ENCODE assay signal across 9 mouse cellular contexts in genomic region chr10:8945195-8945751, GRCm38 (mm10). TPM values are rescaled to one million over a fixed set of nuclear protein-coding genes. Genes with fewer than 3 reads are reported as not detected.
DNase-seq lines count a peak whose midpoint lies in the region; ATAC-seq and TF ChIP-seq lines count a peak whose summit lies in the region.
"Had no signal": no experiment of that assay in that cellular context is flagged by ENCODE, and none has a peak within 500 bp of the region (broad histone marks: within the 10 kb centered on the region; RNA-seq: fewer than 3 reads in every experiment).

No protein-coding gene starts in this region.

- H3K9me3 ChIP-seq in lung, embryonic 15.5 days = no peaks in the 10 kb centered on the region
- no peaks in the 10 kb centered on the region for H3K9me3 ChIP-seq in limb, embryonic 14.5 days (ENCODE audit: control insufficient read depth, low read length)
- H3K9me3 ChIP-seq in stomach, embryonic 16.5 days (replicated peaks; ENCODE audit: control insufficient read depth, low read length) = no peaks in the 10 kb centered on the region
- H3K9me3 ChIP-seq in midbrain, embryonic 14.5 days (ENCODE audit: control insufficient read depth, low read length) = no peaks in the 10 kb centered on the region

- WGBS in lung, embryonic 15.5 days = 26% methylated on average over 17 of the region's 17 CpGs
- 28% methylated on average over 17 of the region's 17 CpGs for WGBS in heart, adult 2 months
- 14% methylated on average over 17 of the region's 17 CpGs for WGBS in limb, embryonic 14.5 days
- 27% methylated on average over 17 of the region's 17 CpGs for WGBS in stomach, embryonic 16.5 days
- WGBS in midbrain, embryonic 14.5 days = 71% methylated on average over 17 of the region's 17 CpGs

- H3K4me3 ChIP-seq in lung, embryonic 15.5 days = 0 out of 2 replicates have a peak overlapping the region, but pooled peaks have one; percentile 1
- H3K4me3 ChIP-seq in heart, adult 2 months = peak overlapping the region; percentile 32; the same call in 1 of the 2 replicates
- H3K4me3 ChIP-seq in limb, embryonic 14.5 days (replicated peaks; ENCODE audit: low read length) = peak overlapping the region; percentile 26
- H3K4me3 ChIP-seq in stomach, embryonic 16.5 days (replicated peaks; ENCODE audit: low read length) = peak overlapping the region; percentile 3
- no peak overlapping the region for H3K4me3 ChIP-seq in midbrain, embryonic 14.5 days (replicated peaks; ENCODE audit: low read depth, low read length)

- no peak for TF ChIP-seq POLR2A in heart, adult 2 months (IDR thresholded peaks at IDR 0.05; ENCODE audit: insufficient read depth, low read depth, low read length)
- no peak for TF ChIP-seq POLR2A in limb, embryonic 14.5 days (IDR thresholded peaks at IDR 0.05; ENCODE audit: borderline replicate concordance, extremely low read depth, insufficient read depth, insufficient read length)

- no peaks in the 10 kb centered on the region for H3K36me3 ChIP-seq in lung, embryonic 15.5 days
- no peaks in the 10 kb centered on the region for H3K36me3 ChIP-seq in heart, adult 2 months (ENCODE audit: control insufficient read depth, insufficient read depth, low read length)
- H3K36me3 ChIP-seq in limb, embryonic 14.5 days (ENCODE audit: control insufficient read depth, insufficient read depth, low read length) = no peaks in the 10 kb centered on the region
- no peaks in the 10 kb centered on the region for H3K36me3 ChIP-seq in stomach, embryonic 16.5 days (ENCODE audit: control insufficient read depth, insufficient read depth, low read length)
- no peaks in the 10 kb centered on the region for H3K36me3 ChIP-seq in midbrain, embryonic 14.5 days (ENCODE audit: control insufficient read depth, insufficient read depth, low read length)

- no peaks in the 10 kb centered on the region for H3K27me3 ChIP-seq in lung, embryonic 15.5 days
- H3K27me3 ChIP-seq in heart, adult 2 months (ENCODE audit: control insufficient read depth, insufficient read depth, low read length) = no peaks in the 10 kb centered on the region
- no peaks in the 10 kb centered on the region for H3K27me3 ChIP-seq in limb, embryonic 14.5 days (ENCODE audit: control insufficient read depth, insufficient read depth, low read length)
- H3K27me3 ChIP-seq in stomach, embryonic 16.5 days (ENCODE audit: control insufficient read depth, insufficient read depth, low read length) = no peaks in the 10 kb centered on the region
- no peaks in the 10 kb centered on the region for H3K27me3 ChIP-seq in midbrain, embryonic 14.5 days (ENCODE audit: control insufficient read depth, insufficient read depth, low read length)

- TF ChIP-seq EP300 in heart, adult 2 months (IDR thresholded peaks at IDR 0.05; ENCODE audit: insufficient read depth, low read depth, low read length) = no peak

- intact Hi-C loops in heart, adult 2 months (cut with DNase I) = no loop called here

- no peak overlapping the region for H3K9ac ChIP-seq in lung, embryonic 15.5 days
- peak overlapping the region; percentile 56 for H3K9ac ChIP-seq in heart, adult 2 months (ENCODE audit: low read depth, low read length)
- H3K9ac ChIP-seq in limb, embryonic 14.5 days (ENCODE audit: low read depth, low read length, severe bottlenecking) = peak overlapping the region; percentile 34; the same call in 1 of the 2 replicates
- H3K9ac ChIP-seq in stomach, embryonic 16.5 days (ENCODE audit: low read length) = peak overlapping the region; percentile 27; the same call in 1 of the 2 replicates
- no peak overlapping the region for H3K9ac ChIP-seq in midbrain, embryonic 14.5 days (replicated peaks; ENCODE audit: low read length)

- no peaks in the 10 kb centered on the region for H3K79me2 ChIP-seq in heart, adult 2 months (replicated peaks; ENCODE audit: control insufficient read depth, insufficient read depth, low read length)

- H3K4me1 ChIP-seq in lung, embryonic 15.5 days = 0 out of 2 replicates have a peak, but pooled peaks cover 9% of the 10 kb centered on the region
- H3K4me1 ChIP-seq in heart, adult 2 months (ENCODE audit: control insufficient read depth, insufficient read depth, low read length) = peaks cover 3% of the 10 kb centered on the region; the same call in 1 of the 2 replicates
- H3K4me1 ChIP-seq in limb, embryonic 14.5 days (ENCODE audit: control insufficient read depth, insufficient read depth, low read length) = peaks cover 10% of the 10 kb centered on the region
- no peaks in the 10 kb centered on the region for H3K4me1 ChIP-seq in stomach, embryonic 16.5 days (ENCODE audit: control insufficient read depth, insufficient read depth, low read length)
- H3K4me1 ChIP-seq in midbrain, embryonic 14.5 days (ENCODE audit: control insufficient read depth, insufficient read depth, low read length) = 0 out of 2 replicates have a peak, but pooled peaks cover 4% of the 10 kb centered on the region

- no peak for DNase-seq in lung, postnatal 10 days
- peak in 1 of 2 experiments; percentile 36 for DNase-seq in heart, adult 2 months
- peak; percentile 76 for DNase-seq in limb, embryonic 14.5 days (ENCODE audit: low spot score)
- no peak for DNase-seq in midbrain, embryonic 14.5 days
- DNase-seq in right cerebral cortex, postnatal 4 days = no peak
- DNase-seq in right cerebral cortex, adult 2 months (ENCODE audit: low spot score in 2 of 2) = no peak
- DNase-seq: lung, adult 2 months had no signal

- H3K4me2 ChIP-seq in lung, embryonic 15.5 days = peak overlapping the region; percentile 30
- peak overlapping the region; percentile 47 for H3K4me2 ChIP-seq in limb, embryonic 14.5 days (replicated peaks; ENCODE audit: low read depth, low read length, severe bottlenecking)
- H3K4me2 ChIP-seq in stomach, embryonic 16.5 days (ENCODE audit: low read depth, low read length) = peak overlapping the region; percentile 42
- H3K4me2 ChIP-seq in midbrain, embryonic 14.5 days (ENCODE audit: low read length) = no peak overlapping the region

- H3K27ac ChIP-seq in lung, embryonic 15.5 days = peak overlapping the region; percentile 10; the same call in 1 of the 2 replicates
- H3K27ac ChIP-seq in heart, adult 2 months = peak overlapping the region; percentile 62
- H3K27ac ChIP-seq in limb, embryonic 14.5 days (replicated peaks; ENCODE audit: low read depth, low read length) = peak overlapping the region; percentile 84
- peak overlapping the region; percentile 82 for H3K27ac ChIP-seq in stomach, embryonic 16.5 days (ENCODE audit: low read length)
- H3K27ac ChIP-seq in midbrain, embryonic 14.5 days (replicated peaks; ENCODE audit: low read depth, low read length) = no peak overlapping the region

- no peak for TF ChIP-seq CTCF in heart, adult 2 months (IDR thresholded peaks at IDR 0.05)

- ATAC-seq in lung, embryonic 15.5 days (ENCODE audit: borderline replicate concordance, extremely low read depth, low FRiP score, low TSS enrichment) = peak; percentile 70; the same call in 1 of the 2 replicates
- ATAC-seq in limb, embryonic 14.5 days (ENCODE audit: low FRiP score, low read depth) = peak; percentile 83
- peak; percentile 83 for ATAC-seq in stomach, embryonic 16.5 days (ENCODE audit: insufficient read depth, low FRiP score)
- no peak for ATAC-seq in midbrain, embryonic 14.5 days (ENCODE audit: low FRiP score, low TSS enrichment)

RNA-seq across cellular contexts. Expression of gene Sash1, which starts 59.4 kb away (rescaled TPM):
- 4.8 and 6.1 TPM in 2 replicates for polyA plus RNA-seq in lung, embryonic 15.5 days (2015; fragmentation: Nextera tagmentation; extraction: Ambion mirVana)
- total RNA-seq in heart, adult 2 months (2021) = 10 to 100 TPM; 22.1 to 32.8 TPM
- polyA plus RNA-seq in heart, adult 2 months (2012; rRNA removed) = 10.0 and 15.9 TPM in 2 replicates
- polyA plus RNA-seq in limb, embryonic 14.5 days (2012; rRNA removed) = 21.5 and 21.7 TPM in 2 replicates
- polyA plus RNA-seq in limb, embryonic 14.5 days (2014; fragmentation: Nextera tagmentation; extraction: Ambion mirVana) = 8.1 and 8.8 TPM in 2 replicates
- polyA plus RNA-seq in stomach, embryonic 16.5 days (2015; fragmentation: Nextera tagmentation; extraction: Ambion mirVana) = 2.9 and 3.4 TPM in 2 replicates
- 3.9 and 4.8 TPM in 2 replicates for polyA plus RNA-seq in midbrain, embryonic 14.5 days (2014; fragmentation: Nextera tagmentation; extraction: Ambion mirVana)

Comparison
In these comparisons a context has a peak if more than half of its experiments do, and no peak if none do; other contexts are left out.
1. H3K9ac ChIP-seq: peak in heart, adult 2 months (single experiment), limb, embryonic 14.5 days (single experiment) and stomach, embryonic 16.5 days (single experiment); none in lung, embryonic 15.5 days (single experiment) and midbrain, embryonic 14.5 days (single experiment).